Mouse (Mus musculus) thymus, postnatal 4 days (tissue): Measurements from ENCODE around the gene Fam57b.

ENCODE experiments used
- DNase-seq: peaks from one replicate; pipeline ENCODE4 v3.0.0; 2021

Gene Fam57b

DNA sequence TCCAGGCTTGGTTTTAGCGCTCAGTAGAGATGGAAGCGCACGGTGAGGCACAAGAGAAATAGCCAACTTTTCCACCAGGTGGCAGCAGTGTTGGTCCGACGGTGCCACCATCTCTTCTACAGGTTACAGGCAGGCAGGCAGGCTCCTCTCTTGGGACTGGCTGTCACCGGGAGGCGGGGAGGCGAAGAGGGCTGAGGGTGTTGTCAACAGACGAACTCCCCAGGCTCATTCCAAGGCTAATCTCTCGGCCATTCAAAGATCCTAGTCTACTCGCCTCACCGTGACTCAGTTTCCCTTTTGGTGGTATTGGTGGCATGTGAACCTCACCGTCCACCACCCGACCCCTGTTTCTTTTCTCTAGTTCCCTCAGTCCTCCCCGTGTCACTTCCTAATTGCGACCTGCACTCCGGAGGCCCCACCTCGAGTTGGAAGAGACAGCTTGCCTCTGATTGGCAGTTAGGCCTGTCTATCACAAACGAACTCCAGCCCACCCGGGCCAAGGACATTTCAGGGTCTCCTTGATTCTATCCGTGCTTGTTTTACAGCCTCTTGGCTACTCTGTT is 34.6 kb downstream of the Fam57b start:
- peak; percentile 91 for DNase-seq

DNA sequence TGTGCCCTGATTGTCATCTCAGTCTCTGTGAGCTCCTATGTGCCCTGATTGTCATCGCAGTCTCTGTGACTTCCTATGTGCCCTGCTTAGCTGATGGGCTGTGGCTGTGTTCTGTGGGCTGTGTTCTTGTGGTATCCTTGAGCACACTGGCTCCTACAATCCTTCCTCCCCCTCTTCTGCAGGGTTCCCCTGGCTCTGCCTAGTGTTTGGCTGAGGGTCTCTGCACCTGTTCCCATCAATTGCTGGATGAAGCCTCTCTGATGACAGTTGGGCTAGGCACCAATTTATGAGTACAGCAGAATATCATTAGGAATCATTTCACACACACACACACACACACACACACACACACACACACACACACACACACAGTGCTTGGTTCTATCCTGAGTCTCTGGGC is 35.8 kb downstream of the Fam57b start:
- no peak for DNase-seq

DNA sequence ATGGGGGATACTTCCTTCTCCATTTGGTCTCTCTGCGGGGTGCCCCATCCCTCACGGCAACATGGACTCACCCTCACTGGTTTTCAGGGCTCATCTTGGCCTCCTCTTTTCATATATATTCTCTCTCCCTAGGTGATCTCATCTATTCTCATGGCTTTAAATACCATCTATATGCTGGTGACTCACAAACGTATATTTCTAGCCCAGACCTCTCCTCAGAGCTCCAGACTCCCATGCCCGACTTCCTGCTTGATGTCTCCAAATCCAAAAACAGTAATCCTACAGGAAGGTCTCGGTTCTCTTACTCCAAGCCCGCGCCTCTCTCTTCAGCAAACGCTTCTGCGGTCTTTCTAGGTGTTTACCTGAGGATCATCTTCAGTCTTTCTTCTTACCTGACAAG is 45.8 kb downstream of the Fam57b start:
- no peak for DNase-seq

DNA sequence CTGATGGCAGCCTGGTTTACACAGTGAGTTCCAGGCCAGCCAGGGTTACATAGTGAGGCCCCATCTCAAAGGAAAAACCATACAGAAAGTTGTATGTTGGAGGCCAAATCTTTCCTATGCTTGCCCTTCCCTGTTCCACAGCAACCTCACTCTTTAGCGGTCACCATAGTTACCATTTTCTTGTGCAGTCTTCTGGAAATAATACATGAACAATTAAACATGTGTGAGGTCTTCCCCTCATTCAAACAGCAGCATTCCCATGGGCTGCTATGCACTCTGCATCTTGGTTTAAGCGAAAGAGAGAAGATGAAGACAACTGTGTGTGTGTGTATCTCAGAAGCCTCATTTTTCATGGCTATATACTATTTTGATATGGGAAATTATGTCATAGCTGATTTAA is 48.0 kb downstream of the Fam57b start:
- DNase-seq = no peak

DNA sequence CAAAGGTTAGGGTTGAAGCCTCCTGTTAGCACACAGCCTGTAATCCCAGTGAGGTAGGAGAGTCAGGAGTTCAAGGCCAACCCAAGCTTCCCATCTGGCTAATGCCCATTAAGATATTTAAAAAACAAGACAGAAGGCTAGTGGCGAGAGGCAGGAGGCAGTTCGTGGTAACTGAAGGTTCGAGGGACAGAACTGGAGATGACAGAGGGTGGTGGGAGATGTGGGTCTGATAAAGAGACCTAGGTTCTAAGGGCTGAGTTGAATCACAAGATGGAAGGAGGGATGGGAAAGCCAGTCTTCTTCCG is 49.6 kb downstream of the Fam57b start, which contains the start of gene Doc2a:
Gene Doc2a, plus strand, starts transcription at position 301 of the 305 bp plus-strand sequence.
- DNase-seq = no peak

DNA sequence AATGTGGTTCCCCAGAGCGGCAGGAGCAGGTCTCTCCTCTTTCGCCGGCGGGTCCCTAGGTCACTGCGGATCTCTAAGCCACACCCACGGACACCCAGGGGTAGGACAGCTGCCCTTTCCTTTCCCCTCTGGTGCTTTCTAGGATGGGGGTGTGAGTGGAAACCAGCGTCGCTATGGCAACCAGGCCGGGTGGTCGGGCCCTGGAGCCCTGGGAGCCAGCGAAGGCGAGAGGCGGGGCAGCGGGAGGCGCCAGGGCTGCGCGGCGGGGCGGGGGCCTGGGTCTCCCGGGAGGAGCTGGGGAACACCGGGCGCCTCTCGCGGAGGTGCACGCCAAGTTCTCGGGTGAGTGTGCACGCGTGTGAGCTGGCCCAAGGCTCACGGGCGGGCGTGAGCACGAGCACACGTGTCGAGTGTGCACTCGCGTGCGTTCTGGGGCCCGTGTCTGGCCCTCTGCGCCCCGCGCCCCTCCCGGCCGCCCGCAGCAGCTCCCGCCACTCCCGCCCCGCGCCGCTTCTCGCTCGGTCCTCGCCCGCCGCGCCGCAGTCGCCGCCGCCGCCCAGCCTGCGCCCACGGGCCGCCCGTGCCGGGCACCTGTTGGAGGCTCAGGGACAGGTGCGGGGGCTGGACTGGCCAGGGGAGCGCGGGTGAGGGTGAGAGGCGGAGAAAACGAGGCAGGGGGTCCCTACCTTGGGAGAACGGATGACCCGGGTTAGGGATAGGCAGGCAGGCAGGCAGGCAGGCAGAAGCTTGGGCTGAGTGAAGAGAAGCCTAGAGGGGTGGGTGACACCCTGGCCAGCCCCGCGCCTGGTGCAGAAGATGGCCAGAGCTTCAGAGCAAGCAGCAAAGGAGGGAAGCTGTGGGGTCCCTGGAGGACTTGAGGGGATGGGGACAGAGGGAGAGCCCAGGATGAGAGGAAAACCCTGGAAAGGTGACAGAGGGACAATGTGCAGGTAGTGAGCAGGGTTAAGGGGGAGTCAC is 50.2 kb downstream of the Fam57b start:
- DNase-seq = peak; percentile 41

DNA sequence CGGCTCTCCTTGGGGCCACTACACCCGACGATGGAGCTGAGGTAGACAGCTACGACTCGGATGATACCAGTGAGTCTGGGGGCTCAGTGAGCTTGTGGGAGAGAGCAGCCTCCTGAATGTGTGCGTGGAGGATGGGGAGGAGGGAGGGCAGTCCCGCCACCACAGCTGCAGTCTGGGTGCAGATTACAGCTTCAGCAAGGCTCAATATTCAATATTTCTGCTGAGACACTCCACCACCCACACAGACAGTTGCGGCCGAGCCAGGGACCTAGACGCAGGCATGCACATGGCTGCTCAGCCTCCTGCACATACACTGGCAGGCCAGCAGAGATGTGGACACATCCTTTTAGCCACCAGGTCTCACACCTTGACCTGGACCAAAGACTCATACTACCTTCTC is 51.3 kb downstream of the Fam57b start:
- no peak for DNase-seq

DNA sequence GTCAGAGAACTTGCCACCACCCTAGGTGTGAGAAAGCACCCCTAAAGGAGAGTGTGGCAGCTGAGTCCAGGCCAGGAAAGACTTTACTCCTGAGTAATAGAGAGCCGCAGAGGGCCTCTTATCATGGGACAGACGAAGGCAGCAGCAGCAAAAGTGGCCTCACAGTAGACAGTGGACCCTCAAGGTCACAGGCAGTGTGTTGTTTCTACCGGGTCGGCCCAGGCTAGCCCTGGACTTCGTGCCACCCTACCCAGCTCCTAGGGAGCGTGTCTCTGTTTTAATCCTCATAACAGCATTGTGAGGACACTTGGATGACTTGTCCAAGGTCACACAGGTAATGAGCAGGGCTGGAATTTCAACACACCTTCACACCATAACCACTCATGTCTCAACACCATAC is 52.7 kb downstream of the Fam57b start:
- no peak for DNase-seq

DNA sequence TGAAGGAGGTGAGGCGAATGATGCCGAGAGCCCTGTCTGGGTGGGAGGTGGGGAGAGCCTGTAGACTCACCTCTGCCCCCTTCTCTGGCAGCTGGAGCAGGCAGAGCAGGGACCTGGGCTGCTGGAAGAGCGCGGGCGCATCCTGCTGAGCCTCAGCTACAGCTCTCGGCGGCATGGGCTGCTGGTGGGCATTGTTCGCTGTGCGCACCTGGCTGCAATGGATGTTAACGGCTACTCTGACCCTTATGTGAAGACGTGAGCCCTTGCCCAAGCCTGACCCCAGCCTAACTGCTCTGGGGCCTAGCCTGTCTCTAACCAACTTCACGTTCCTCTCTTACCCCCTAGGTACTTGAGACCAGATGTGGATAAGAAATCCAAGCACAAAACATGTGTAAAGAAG is 53.7 kb downstream of the Fam57b start:
- DNase-seq = no peak

DNA sequence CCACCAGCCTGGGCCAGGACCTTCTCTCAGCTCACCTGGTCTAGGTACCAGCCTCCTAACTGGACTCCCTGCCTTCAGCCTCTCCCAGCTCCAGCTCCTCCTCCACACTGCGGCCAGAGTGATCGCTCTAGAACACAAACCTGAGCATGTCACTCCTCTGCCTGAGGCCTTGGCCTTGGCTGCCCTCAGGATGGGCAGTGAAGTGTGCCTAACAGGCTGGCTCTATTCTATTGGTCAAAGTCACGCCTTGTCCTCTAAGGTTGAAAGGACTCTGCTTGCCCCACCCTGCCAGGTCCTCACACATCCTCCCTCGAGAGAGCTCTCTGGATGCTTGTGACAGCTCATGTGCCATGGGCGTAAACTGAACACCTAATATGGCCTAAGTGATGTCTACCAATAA is 56.0 kb downstream of the Fam57b start:
- no peak for DNase-seq

DNA sequence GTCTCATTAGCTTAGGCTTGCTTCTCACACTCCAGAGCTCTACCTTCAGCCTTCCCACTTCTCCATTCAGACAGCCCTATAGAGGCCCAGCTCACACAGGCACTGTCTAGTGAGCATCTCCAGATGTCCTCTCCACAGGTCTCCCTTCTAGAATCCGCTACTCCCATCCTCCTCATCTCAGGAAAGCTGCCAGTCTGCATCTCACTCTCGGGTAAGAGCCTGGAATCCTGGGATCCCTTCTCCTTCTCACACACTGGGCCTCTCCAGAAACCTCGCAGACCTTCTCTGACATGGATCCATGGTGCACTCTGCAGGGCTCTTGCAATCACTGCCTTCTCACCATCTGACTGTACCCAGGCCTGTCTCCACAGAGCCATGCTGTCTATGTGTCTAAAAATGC is 58.2 kb downstream of the Fam57b start:
- no peak for DNase-seq

DNA sequence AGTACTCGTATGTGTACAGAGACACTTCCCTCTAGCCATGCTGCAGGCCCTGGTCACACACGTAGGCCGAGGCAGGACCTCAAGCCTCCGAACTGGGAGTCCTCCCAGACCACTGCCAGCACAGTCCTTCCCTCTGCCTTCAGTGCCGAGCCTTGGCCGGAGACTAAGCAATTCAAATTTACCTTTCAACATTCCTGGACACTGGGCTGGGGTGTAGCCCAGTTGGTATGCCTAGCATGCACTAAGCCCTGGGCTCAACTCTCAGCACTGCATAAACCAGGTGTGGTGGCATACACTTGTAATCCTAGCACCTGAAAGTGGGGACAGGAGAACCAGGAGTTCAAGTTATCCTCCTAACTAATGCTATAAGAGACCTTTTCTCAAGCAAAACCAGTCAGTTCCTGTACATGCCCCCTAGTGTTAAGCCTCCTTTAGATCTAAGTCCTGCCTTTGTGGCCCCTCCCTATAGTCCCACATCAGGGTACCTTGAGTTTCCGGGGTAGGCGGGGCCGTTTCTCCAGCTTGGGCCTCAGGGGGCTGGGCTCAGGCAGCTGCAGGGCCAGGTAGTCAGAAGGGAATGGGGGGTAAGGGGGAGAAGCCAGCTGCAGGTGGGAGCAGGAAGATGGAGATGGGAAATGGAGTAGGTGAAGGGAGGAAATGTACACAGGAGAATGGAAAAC is 59.4 kb downstream of the Fam57b start:
- DNase-seq = peak; percentile 76

DNA sequence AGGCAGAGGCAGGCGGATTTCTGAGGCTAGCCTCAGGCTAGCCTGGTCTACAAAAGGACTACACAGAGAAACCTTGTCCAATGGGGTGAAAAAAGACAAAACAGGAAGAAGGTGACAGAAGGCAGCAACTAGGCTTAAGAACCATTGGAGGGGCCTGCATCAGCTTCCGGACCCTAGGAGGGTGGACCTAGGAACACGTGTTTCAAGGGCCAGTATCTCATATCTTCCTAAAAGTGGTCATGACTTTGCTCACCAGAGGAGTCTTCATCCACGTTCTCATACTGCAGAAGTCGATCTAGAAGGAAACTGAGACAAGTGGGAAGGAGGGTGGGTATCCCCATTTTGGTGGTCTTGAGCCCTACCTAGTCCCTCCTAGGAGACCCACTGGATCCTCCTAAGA is 63.5 kb downstream of the Fam57b start:
- no peak for DNase-seq

DNA sequence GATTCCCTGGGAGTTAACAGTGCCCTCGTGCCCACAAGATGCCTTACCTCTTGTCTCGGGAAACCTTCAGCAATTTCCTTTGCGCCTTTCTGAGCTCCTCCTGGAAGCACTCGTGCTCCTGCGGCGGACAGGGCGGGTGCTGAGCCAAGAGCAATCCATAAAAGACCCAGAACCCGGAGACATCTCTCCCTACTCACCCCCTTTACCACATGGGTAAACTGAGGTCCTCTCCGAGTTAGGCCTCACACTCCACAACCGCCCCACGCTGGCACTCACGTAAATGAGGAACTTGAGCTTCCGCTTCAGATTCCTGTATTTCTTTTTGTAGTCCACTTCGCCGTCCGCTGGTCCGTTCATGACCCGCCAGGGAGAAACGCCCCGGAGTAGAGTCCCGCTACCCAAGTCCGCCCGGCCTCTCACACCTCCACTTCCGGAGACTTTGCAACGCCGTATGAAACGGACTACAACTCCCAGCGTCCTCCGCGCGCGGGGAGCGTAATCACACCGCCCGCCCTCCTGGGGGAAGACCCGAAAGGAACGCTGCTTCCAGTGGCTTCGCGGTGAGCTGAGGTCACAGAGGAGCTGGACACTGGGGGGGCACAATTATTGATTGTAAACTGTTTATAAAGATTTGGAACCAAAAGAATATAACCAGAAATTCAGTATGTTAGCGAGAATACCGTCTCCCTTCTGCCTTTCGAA is 64.1 kb downstream of the Fam57b start, which contains the start of gene Hirip3:
Gene Hirip3, plus strand, starts transcription at position 544 of the 702 bp plus-strand sequence.
- peak; percentile 96 for DNase-seq

DNA sequence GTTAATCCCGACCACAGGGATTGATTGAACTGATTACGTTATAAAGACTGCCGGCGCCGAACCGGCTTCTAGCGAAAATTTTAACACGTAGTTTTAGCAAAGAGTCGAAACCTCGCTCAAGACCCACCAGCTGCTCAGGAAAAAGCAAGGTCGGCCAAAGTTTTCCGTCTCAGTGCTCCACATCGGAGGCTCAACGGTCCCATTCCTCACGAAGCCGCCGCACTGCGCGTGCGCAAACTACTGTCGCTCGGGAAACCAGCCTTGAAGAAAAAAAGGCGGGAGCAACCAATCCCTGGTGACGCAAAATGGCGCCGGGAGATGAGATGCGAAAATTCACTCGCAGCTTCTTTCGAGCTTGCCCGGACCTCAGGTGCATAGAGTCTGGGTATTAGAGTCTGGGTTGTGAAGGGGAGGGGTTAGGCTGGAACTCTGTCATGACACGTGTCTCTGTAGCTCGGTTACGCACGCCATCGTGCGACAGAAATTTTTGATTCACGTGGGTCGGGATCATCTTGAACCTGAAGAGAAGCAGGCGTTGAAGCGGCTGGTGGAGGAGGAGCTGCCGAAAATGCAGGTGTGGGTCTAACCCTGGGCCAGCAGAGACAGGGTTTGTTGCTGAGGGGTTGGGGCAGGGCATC is 64.8 kb downstream of the Fam57b start, which contains the start of gene Ino80e:
Gene Ino80e, minus strand, starts transcription at position 231 of the 638 bp plus-strand sequence.
- DNase-seq = peak; percentile 95

DNA sequence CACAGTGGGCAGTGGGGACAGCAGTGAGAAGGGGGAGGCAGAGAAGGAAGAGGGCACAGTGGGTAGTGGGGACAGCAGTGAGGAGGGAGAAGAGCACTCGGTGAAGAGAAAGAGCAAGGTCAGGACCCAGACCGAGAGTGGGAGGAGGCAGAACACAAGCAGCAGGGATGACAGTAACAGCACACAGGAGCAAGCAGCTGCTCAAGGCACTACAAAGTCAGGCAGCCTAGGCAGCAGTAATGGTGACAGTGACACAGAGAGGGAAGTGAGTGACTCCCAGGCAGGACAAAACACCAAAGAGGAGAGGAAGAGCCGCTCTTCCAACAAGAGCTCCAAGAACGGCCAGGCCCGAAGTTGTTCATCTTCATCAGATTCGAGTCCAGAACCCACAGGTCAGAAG is 66.3 kb downstream of the Fam57b start:
- no peak for DNase-seq

DNA sequence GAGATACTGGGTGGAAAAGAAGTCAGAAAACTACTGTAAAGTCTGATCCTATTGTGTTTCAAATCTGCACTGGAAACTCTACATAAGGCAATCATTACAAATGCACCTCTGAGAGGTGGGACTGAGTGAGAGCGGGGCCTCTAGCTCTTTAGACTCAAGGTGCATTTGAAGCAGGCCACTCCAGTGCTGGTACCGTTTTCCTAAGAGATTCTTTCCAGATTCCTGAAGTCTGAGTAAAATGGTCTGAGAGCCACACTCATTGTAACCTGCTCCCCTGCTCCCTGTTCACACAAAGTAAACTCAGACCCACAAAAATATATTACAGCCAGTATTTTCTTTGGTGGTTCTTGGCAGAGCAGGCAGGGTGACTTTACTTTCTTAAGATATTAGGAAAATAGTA is 70.1 kb downstream of the Fam57b start:
- no peak for DNase-seq

DNA sequence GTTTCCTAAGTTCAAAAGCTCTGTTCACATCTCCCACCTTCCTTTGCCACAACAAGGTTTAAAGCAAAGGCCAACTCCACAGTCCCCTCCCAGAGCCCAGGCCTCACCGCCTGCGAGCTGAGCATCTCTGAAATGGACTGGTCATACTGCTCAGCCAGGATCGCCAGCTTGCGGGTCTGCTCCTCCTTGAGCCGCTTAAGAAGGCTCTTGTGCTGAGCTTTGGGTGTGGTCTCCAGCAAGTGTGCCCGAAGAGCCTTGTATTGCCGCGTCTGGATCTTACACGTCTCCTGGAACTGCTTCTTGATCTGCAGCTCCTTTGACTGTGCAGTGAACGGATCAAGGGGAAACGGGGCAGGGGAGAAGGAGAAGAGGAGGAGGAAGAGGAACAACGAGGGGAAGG is 70.5 kb downstream of the Fam57b start:
- DNase-seq = no peak

DNA sequence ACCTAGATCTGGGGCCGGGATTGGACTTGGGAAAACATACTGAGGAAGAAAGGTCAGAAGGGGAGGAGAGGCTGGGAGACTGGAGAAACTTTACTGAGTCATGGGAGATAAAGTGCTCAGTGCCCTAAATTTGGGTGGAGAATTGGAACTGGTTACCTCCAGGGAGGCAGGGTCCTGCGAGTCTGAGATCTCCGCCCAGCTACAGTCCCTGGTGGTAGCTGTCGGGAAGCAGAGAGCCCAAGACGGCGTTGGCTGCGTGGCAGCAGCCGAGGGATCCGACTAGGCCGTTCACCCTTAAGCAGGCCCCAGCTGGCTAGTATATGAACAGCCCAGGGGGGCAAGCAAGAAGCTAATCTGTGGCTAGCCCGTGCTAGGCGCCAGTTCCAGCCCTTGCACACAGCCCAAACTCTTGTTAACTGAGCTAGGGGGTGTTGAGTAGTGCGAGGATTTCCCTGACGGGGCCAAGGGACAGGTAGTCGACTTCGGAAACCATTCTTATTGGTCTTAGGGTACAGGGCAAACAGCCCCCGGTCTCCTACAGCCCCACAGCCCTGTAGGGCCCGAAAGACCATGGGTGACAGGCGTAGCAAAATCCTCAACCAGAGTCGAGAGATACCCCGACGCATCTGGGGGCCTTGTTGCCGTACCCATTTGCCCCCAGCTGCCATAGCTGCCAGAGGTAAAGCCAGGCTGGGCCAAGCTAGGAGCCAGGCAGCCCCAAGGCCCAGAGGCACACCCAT is 72.5 kb downstream of the Fam57b start:
- DNase-seq = no peak

DNA sequence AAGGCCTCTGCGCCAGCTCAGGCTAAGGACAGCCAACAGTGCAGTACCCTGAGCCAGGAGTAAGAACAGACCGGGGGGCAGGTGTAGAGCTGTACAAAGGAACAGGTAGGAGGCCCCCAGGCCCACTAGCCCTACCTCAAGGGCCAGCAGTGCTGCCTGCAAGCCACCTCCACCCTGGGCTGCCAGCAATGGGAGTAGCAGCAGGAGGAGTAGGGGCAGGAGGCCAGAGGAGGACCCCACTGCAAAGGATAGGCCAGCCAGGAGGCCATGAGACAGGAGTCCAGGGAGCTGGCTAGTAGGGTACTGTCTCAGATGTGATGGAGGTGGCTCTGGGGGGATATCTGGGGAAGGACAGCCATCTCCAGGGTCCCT is 73.0 kb downstream of the Fam57b start:
- DNase-seq = no peak

DNA sequence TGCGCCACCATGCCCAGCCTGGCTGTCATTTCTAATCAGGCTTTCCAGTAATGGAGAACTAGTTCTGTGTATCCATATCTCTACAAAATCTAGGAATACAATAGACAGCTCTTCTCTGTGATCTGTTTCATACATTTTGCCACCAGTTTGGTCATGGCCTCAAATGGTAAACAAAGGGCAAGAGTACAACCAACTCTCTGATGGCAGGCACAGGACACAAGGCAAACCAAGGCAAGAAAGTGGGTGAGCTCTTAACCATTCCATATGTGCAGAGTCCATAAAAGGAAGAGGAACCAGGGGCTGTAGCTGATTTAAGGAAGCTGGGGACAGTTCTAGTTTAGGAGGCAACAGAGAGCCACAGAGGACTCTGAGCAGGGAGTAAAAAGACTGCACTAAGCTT is 79.8 kb downstream of the Fam57b start:
- no peak for DNase-seq
